Mouse (Mus musculus): ENCODE data around the gene Slc38a4.

The Slc38a4 gene

DNA sequence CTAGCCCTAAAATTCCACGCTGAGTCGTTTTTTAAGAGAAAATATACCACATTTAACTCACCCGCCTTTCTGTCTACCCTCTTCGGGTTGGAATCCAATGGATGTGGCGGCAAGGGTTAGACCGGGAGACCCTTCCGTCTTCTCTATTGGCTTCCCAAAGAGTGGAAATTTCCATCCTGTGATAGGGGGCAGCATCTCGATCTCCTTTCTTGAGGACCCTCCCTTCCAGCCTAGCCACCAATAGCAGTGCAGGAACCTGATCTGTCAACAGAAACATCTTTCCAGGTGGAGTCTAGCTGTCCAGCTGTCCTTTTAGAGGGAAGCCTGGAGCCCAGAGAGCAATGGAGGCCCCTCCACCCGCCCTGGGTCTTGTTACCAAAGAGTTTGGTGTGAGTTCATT, at the start of gene Slc38a4:
TSS of gene Slc38a4 (minus strand) at position 163 of the 400 bp plus-strand sequence.
- TF ChIP-seq GATA4 (IDR thresholded peaks at IDR 0.05; ENCODE audit: insufficient replicate concordance, low read length) = no peak

GRCm38 (mm10) chr15:97104889-97105391, 49.2 kb upstream of the Slc38a4 start:
- TF ChIP-seq GATA4 (IDR thresholded peaks at IDR 0.05; ENCODE audit: insufficient replicate concordance, low read length) = peak; percentile 72

DNA sequence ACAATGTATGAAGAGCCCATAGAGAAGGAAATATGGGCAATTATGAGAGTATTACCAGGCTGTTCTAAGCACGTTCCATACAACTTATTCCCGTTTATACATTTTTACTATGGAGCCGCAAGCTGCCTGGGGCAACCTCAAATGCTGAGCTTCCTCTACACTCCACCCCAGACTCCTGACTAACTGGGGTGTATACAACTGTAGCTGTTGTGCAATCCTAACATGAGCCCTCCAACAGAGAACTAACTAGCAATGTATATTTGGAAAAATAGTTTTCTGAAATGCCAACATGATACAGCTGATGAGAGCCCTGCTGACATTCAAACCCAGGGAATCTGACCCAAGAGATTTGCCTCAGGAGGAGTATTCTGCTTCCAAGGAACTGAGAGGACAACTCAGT, 48.3 kb upstream of the Slc38a4 start:
- TF ChIP-seq GATA4 (IDR thresholded peaks at IDR 0.05; ENCODE audit: insufficient replicate concordance, low read length) = no peak

DNA sequence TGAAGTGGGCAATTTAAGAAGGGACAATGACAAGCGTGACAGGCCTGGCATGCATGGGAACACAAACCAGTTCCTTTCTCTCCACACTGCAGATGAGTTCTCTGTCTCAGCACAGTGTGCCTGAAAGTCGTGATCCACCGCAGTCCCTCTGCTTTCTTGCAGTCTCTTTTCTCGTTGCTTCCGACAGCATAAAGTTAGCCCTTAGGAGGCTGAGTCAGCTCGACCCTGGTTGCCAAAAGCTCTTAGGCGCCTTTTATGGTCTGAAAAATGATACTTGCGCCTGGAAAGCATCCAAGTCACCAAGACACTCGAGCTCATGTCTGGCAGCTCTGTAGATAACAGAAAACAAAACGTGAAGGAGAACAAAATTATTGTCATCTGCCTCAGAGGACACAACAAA, 47.1 kb upstream of the Slc38a4 start:
- no peak for TF ChIP-seq GATA4 (IDR thresholded peaks at IDR 0.05; ENCODE audit: insufficient replicate concordance, low read length)

DNA sequence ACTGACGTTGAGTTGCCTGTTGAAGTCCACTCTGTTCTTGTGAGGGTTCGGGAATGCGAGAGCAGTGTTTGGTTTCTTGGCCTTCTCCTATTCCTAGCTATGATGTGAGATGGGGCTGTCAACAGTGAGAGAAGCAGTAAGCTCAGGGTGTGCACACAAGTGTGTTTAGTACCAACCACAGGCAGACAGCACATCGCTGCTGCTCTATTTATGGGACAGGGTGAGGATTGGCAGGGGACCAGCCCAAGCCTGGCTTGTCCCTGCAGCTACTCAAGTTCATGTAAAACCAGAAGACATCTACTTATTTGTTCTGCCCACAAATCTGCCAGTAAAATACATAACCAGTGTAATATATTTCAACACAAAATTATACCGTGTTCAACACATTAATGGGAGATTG, 46.4 kb upstream of the Slc38a4 start:
- TF ChIP-seq GATA4 (IDR thresholded peaks at IDR 0.05; ENCODE audit: insufficient replicate concordance, low read length) = no peak

DNA sequence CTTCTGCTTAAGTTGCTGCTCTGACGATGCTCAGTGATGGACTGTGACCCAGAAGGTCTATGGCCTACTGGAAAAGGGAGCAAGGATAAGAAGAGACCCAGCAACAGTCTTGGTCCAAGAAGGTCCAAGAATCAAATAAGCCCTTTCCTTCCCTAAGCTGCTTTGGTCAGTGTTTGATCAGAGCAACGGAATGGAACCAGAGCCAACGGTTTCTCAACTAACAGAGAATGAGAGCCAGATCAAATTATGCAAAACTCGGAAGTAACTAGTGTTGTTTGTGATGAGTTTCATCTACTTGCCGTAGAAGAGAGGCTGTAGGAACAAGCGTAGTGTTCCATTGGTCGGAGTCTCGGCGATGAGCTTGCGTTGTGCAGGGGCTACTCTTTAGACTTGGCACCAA, 43.3 kb upstream of the Slc38a4 start:
- TF ChIP-seq GATA4 (IDR thresholded peaks at IDR 0.05; ENCODE audit: insufficient replicate concordance, low read length) = no peak

DNA sequence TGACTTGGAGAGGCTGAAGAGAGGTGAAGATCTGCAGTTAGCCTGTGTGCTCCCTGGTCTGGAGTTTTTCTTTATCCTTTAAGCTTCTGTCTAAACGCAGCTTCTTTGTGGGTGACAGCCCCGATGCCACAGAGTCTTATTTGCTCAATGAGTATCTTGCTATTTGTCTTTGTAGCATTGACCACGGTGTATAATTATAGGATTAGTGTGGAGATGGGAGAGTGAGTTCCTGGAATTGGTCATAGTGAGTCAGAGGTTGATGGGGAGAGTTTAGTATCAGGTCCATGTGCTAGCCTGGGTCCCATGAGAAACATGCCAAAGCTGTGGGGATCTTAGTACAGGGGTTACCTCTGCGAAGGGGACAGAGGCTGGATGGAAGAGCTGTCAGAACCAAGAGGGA, 41.8 kb upstream of the Slc38a4 start:
- TF ChIP-seq GATA4 (IDR thresholded peaks at IDR 0.05; ENCODE audit: insufficient replicate concordance, low read length) = no peak

DNA sequence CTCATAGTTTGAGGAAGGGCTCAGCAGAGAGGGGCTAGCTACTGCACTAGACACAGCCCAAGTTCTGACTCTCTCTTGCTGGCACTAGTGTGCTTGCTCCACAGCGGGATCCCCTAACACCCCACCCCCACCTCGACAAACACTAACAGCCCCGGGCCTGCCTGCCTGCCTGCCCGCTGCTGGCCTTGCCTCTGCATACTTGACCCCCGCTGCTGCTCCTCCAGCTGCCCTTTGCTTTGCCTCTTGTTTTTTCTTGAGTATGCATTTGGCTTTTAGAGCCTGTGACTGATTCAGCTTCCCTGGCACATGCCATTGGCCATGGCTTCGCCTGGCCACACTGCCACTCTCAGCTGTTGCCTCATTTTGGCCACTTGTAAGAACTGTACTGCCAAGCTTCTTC, 33.8 kb upstream of the Slc38a4 start:
- TF ChIP-seq GATA4 (IDR thresholded peaks at IDR 0.05; ENCODE audit: insufficient replicate concordance, low read length) = no peak

DNA sequence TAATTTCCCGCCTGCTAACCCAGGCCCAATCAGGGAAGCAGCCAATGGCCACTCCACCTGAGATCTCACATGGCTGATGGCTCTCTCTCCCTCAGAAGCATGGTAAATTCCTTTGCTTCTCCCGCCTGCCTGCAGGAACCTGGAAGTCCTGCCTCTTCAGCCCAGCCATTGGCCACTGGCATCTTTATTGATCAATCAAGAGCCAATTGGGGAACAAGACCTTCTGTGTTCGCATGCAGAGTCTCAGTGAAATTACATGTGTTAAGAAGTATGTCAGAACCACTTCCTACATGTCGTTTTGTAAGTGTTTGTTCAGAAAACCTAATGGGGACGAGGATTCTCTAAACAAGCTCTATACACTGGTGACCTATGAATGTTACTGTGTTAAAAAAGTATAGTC, 30.1 kb upstream of the Slc38a4 start:
- TF ChIP-seq GATA4 (IDR thresholded peaks at IDR 0.05; ENCODE audit: insufficient replicate concordance, low read length) = no peak

DNA sequence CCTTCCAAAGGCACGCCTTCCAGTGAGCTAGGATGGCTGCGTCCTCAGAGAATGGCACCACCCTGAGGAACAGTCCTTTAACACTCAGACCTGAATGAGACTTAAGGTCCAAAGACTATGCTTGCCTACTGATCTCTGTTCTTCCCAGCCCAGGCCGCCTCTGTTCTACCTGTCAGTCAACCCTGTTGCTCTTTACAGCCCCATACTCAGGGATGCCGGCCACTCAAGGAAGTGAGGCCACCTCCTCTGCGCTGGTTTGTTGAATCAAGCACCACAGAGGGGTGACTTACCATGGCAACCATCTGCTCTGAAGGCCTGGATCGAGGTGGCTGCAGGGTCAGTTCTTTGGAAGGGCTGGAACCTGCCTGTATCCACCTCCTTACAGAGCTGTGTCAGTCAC, 21.9 kb upstream of the Slc38a4 start:
- TF ChIP-seq GATA4 (IDR thresholded peaks at IDR 0.05; ENCODE audit: insufficient replicate concordance, low read length) = no peak

GRCm38 (mm10) chr15:97076092-97076491, 20.3 kb upstream of the Slc38a4 start:
- TF ChIP-seq GATA4 (IDR thresholded peaks at IDR 0.05; ENCODE audit: insufficient replicate concordance, low read length) = no peak

DNA sequence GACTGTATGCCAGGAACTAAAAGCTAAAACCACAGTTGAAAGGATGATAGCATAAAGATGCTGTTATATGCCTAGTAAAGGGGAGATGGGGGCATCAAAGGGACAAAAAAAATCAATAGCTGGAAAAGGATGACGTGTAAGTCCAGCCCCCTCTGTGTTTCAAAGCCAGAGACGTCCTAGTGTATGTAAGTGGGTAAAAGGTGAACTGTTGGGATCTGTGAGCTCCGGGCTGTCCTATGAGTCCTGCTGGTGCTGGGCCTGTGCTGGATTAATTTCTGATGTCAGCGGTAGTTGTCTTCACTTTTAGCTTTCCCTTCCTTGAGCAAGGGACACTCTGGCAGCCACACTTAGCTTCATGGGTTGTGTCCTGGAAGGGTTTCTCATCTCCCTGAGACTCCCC, 19.5 kb upstream of the Slc38a4 start:
- no peak for TF ChIP-seq GATA4 (IDR thresholded peaks at IDR 0.05; ENCODE audit: insufficient replicate concordance, low read length)

DNA sequence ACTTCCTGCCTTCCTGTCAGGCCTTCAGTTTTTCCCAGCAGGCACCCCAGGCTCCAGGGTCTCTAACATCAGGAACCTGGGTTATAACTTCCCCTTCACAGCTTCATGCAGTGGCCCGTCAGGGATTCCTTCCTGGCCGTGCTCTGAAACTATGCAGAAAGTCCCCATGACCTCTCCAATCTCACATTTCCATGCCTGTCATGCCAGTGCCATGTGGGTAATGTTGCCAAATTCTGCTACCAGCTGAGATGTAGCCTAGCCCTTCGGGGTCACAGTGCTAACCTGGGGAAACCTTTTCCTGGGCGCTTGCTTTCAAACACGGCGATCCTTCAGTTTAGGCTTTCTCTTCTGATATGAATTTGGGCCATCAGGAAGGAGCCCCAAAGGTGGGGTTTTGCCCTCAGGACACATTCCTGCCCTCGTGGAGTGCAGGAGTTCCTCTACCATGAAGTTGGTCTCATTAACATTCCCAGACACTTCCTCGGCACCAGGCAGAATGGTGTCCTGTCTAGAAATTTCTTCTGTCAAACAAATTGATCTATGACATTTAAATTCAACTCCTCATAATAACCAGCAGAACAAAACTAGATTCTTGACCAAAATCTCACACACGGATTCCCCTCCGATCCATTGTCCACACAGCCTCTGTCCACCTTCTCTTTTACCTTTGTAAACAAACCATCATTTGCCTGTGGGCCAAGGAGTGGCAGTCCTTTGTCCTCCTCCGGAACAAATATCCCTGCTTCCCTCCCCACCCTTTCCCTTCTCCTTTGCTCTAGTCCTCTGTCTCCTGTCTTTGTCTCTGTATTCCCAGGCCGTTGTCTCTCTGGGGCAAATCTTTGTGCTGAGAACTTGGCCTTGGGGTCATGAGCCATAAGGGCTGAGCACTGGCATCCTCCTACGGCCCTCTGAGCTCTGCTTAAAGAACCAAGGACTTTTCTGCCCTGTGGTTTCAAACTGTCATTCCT, 17.4 kb upstream of the Slc38a4 start:
- TF ChIP-seq GATA4 (IDR thresholded peaks at IDR 0.05; ENCODE audit: insufficient replicate concordance, low read length) = no peak

- 0 out of 2 replicates have a peak, but pooled peaks have one; percentile 2 for TF ChIP-seq GATA4 (IDR thresholded peaks at IDR 0.05; ENCODE audit: insufficient replicate concordance, low read length)
Measured at GRCm38 (mm10) chr15:97067340-97068136, 11.8 kb upstream of the Slc38a4 start.

DNA sequence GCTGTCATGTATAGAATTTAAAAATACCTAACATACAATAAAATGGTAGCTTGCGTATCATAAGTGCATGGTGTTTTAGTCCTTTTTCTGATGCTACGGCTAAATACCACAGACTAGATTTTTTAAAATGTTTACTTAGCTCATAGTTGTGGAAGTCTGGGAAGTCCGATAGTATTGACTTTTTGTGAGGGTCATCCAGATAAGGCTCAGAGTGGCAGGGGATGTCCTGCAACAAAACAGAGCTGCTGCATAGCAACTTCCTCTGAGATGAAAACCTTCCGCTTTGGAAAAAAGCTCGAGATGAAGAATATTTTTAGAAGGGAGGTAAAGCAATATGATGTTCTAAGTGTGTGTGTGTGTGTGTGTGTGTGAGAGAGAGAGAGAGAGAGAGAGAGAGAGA, 11.2 kb upstream of the Slc38a4 start:
- TF ChIP-seq GATA4 (IDR thresholded peaks at IDR 0.05; ENCODE audit: insufficient replicate concordance, low read length) = peak; percentile 82

GRCm38 (mm10) chr15:97063211-97063610, 7.5 kb upstream of the Slc38a4 start:
- no peak for TF ChIP-seq GATA4 (IDR thresholded peaks at IDR 0.05; ENCODE audit: insufficient replicate concordance, low read length)
